Mouse (Mus musculus): ENCODE measurements around the gene Prkar1a. TPM values are rescaled to one million over a fixed set of nuclear protein-coding genes. Genes with fewer than 3 reads are reported as not detected.

Gene Prkar1a
- polyA plus RNA-seq, 1 experiment from 2014 or later: 454 TPM

DNA sequence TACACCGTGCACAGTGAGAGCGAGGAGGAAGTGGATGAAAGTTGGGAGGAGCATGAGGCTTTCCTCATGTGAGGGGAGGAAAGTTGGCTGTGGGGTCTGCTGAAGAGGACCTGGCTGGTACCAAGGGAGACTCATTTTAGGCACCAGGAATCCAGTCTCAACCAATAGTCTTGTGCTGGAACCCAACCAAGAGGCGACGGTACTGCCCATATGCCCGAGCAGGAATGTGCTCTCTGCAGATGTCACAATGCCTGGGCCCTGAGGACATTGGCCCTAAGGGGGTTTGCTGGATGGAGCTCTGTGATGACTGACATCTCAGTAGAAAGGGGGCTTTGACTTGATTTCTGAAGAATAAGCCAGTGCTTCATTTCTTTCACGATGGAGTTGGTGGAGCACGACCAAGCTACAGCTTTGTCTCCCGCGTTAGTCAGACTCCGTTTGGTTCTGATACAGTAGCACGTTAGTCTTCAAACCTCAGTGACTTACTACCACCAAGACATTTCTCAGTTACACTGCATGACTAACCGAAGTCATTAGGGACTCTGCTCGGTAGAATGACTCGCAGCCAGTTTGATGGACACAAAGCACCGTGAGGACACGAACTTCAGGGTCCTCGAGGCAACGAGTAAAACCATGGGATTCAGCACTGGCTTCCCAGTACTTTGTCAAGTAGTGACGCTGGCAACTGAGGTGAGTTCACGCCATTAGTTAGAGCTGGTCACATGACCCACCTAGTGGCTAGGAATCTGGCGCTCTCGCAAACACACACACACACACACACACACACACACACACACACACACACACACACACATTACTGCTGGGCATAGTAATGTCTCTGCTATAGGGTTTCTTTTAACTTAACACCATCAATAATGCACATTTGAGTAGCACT is 55.4 kb downstream of the Prkar1a start:
- Histone ChIP-seq H3K9ac (no peak overlapping the region), H3K36me3 (no peaks in the 10 kb centered on the region), H3K27ac (no peak overlapping the region), H3K4me1 (no peaks in the 10 kb centered on the region), H3K9me3 (no peaks in the 10 kb centered on the region; the same call in 1 of the 2 replicates), H3K4me2 (replicated peaks) (no peak overlapping the region), H3K27me3 (replicated peaks) (no peaks in the 10 kb centered on the region), H3K4me3 (no peak overlapping the region)
- 91% methylated on average over 22 of the region's 22 CpGs for WGBS
- ATAC-seq (ENCODE audit: low FRiP score, low read depth): no peak

DNA sequence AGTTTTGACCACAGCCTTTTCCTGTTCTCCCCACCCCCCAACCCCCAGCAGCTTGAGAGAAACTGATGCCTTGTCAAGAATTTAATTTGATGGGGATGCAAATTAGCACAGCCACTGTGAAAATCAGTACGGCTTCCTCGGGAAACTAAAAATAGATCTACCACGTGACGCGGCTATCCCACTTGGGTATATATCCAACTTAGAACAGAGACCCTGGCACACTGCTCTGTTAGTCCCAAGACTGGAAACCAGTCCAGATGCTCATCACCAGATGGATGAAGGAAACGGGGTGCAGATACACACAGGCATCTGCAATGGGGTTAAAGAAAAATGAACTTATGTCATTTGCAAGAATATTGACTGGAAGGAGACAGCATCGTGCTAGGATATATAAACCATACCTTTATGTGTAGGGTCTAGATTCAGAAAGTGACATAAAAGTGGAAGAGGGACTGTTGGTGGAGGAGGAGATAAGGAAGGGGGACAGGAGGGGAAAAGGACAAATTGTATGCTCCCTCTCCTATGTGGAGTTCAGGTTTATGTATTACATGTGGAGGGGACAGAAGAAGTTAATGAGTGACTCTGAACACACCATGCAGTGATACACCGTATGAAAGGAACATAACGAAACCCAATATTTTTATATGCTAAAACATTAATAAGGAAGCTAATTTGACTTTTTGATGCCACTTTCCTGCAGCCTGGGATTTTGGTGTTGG is 56.3 kb downstream of the Prkar1a start:
- no peak for ATAC-seq (ENCODE audit: low FRiP score, low read depth)
- Histone ChIP-seq H3K9ac (no peak overlapping the region), H3K27ac (no peak overlapping the region), H3K9me3 (no peaks in the 10 kb centered on the region), H3K27me3 (replicated peaks) (no peaks in the 10 kb centered on the region), H3K4me2 (replicated peaks) (no peak overlapping the region), H3K4me1 (no peaks in the 10 kb centered on the region), H3K4me3 (no peak overlapping the region), H3K36me3 (no peaks in the 10 kb centered on the region)
- WGBS: 89% methylated on average over 9 of the region's 9 CpGs

DNA sequence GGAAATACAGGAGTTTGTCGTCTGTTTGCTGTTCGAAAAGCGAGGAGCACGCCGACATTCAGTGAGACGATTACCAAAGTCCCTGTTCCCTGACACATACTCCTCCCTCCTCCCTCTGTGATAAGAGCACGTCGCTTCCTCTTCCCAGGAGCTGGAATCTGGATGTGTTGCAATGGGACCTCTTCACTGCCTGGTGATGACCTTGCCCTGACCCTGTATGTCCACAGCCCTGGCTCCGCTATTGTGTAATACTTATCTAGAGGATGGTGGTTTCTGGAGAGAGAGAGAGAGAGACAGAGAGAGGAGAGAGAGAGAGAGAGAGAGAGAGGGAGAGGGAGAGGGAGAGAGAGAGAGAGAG is 56.8 kb downstream of the Prkar1a start:
- Histone ChIP-seq H3K36me3 (no peaks in the 10 kb centered on the region), H3K9me3 (no peaks in the 10 kb centered on the region), H3K9ac (no peak overlapping the region), H3K4me3 (no peak overlapping the region), H3K27ac (no peak overlapping the region), H3K4me2 (replicated peaks) (no peak overlapping the region), H3K27me3 (replicated peaks) (no peaks in the 10 kb centered on the region), H3K4me1 (no peaks in the 10 kb centered on the region)
- ATAC-seq (ENCODE audit: low FRiP score, low read depth): no peak
- WGBS: 85% methylated on average over 9 of the region's 9 CpGs

DNA sequence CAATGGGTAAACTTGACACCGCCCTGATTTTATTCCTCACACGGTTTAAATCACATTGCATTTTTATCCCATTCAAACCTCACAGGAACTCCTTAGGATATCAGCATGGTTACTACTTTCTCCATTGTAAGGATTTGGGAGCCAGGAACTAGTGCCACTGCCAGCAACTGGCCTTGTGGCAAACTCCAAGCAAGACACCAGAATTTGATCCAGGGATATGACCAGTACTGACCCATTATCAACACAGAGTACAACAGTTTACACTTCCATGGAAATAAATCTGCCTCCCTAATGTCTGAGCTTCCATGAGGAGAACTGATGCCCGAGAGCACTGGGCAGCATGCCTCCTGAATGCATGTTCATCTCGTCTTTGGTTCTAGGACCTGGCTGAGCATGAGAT is 57.4 kb downstream of the Prkar1a start:
- H3K4me2 ChIP-seq (replicated peaks): no peak overlapping the region
- H3K9me3 ChIP-seq: no peaks in the 10 kb centered on the region
- H3K4me1 ChIP-seq: no peaks in the 10 kb centered on the region
- no peak overlapping the region for H3K4me3 ChIP-seq
- no peaks in the 10 kb centered on the region for H3K36me3 ChIP-seq
- no peak for ATAC-seq (ENCODE audit: low FRiP score, low read depth)
- H3K9ac ChIP-seq: no peak overlapping the region
- no peaks in the 10 kb centered on the region for H3K27me3 ChIP-seq (replicated peaks)
- 89% methylated on average over 4 of the region's 4 CpGs for WGBS
- no peak overlapping the region for H3K27ac ChIP-seq

DNA sequence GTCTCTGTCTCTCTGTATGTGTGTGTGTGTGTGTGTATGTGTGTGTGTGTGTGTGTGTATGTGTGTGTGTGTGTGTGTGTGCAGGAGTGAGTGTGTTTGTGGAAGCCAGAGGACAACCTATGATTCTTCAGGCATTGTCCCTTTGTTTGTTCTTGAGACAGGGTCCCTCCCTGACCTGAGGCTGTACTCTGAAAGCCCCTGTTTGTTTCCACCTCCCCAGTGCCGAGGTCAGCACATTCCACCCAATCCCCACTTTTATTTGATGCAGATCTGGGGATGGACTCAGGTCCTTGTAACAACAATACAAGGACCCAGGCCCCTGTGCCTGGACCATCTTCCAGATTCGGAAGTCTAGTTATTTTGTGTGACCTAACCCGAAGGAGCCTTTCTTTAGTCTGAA is 58.2 kb downstream of the Prkar1a start:
- no peaks in the 10 kb centered on the region for H3K9me3 ChIP-seq
- WGBS: 78% methylated on average over 3 of the region's 3 CpGs

DNA sequence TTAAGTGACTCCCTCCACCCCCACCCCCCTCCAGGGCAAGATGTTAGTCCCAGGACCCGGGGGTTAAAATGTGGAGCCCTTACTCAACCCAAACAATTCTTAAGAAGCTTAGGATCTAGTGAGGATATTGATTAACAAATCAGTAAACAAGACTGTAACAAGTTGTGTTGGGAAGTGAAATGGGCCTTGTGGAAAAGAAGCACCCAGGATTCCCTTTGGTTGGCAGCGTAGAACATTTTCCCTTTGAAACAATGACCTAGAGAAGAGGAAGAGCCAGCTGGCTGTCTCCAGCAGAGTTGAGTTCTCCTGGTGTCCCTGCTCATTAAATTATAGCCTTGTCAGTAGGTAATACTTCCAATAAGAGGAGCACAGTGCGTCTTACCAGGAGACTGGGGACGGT is 59.6 kb downstream of the Prkar1a start:
- Histone ChIP-seq H3K4me1 (no peaks in the 10 kb centered on the region), H3K27ac (no peak overlapping the region), H3K4me3 (no peak overlapping the region), H3K4me2 (replicated peaks) (no peak overlapping the region), H3K9me3 (no peaks in the 10 kb centered on the region), H3K9ac (no peak overlapping the region), H3K27me3 (replicated peaks) (no peaks in the 10 kb centered on the region), H3K36me3 (no peaks in the 10 kb centered on the region)
- no peak for ATAC-seq (ENCODE audit: low FRiP score, low read depth)
- WGBS: 91% methylated on average over 4 of the region's 4 CpGs

More for the DNA sequence above, 58.2 kb downstream of the Prkar1a start:
- Histone ChIP-seq H3K27me3 (replicated peaks) (no peaks in the 10 kb centered on the region), H3K27ac (no peak overlapping the region), H3K9ac (no peak overlapping the region), H3K36me3 (no peaks in the 10 kb centered on the region), H3K4me3 (no peak overlapping the region), H3K4me1 (no peaks in the 10 kb centered on the region), H3K4me2 (replicated peaks) (no peak overlapping the region)
- no peak for ATAC-seq (ENCODE audit: low FRiP score, low read depth)

DNA sequence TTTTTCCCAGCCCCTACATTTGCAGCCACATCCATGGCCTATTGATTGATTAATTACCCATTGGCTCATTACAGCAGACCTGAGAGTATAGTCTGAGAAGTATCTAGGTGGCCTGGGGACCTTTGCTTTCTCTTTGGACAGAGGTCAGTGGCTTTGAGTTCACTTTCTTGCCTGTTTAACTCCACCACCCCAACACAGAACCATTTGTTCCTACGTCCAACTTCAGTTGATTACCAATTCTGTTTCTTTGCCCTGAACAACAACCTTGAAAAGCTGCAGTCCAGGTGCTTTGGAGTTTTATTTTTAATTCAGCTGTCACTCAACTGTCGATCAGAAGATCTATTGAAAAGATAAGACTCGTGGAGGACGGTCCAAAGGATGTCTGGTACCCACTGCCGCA is 60.3 kb downstream of the Prkar1a start:
- H3K4me3 ChIP-seq: no peak overlapping the region
- no peaks in the 10 kb centered on the region for H3K9me3 ChIP-seq
- 95% methylated on average over 5 of the region's 5 CpGs for WGBS
- no peaks in the 10 kb centered on the region for H3K4me1 ChIP-seq
- no peaks in the 10 kb centered on the region for H3K36me3 ChIP-seq
- no peak overlapping the region for H3K4me2 ChIP-seq (replicated peaks)
- no peaks in the 10 kb centered on the region for H3K27me3 ChIP-seq (replicated peaks)
- H3K9ac ChIP-seq: no peak overlapping the region
- H3K27ac ChIP-seq: no peak overlapping the region
- ATAC-seq (ENCODE audit: low FRiP score, low read depth): no peak

DNA sequence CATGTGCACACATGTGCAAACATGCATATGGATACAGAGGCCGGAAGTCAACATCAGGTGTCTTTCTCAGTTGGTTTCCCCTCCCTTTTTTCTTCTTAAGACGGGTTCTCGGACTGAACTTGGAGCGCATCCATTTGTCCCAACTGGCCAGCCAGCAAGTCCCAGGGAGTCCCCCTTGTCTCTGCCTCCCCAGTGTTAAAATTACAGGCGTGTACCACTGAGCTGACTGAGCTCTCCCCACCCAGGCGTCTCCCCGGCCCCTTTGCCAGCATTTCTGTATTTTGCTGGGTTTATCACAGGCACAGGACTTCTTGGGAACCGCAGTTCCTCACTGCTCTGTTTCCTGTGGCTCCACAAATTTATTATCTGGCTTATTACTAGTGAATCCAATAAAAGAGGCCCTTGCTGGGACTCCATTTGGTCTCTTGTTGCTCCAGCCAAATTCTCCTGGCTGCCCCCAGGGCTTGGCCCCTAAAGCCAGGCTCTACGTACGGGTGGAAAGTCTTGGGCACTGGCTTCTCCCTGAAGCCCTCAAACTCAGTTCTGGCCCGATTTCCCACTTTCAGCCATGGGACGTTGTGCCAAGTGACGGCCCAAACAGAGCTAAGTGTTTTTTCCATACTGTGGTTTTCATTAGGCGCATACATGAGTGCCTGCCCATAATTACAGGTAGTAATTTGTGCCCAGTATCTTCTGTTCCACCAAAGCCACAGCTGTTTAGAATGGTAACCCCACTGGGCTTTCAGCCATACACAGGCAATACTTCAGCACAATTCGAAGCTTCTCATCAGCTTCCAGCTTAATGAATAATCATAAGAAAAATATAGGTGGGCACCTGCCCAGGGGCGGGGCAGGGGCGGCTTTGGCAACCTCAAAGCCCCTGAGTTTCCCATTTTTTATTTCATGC is 65.4 kb downstream of the Prkar1a start:
- Histone ChIP-seq H3K4me1 (no peaks in the 10 kb centered on the region), H3K4me3 (no peak overlapping the region), H3K36me3 (no peaks in the 10 kb centered on the region), H3K27me3 (replicated peaks) (no peaks in the 10 kb centered on the region), H3K27ac (no peak overlapping the region), H3K9ac (no peak overlapping the region), H3K4me2 (replicated peaks) (no peak overlapping the region), H3K9me3 (no peaks in the 10 kb centered on the region)
- 83% methylated on average over 17 of the region's 17 CpGs for WGBS
- ATAC-seq (ENCODE audit: low FRiP score, low read depth): no peak

DNA sequence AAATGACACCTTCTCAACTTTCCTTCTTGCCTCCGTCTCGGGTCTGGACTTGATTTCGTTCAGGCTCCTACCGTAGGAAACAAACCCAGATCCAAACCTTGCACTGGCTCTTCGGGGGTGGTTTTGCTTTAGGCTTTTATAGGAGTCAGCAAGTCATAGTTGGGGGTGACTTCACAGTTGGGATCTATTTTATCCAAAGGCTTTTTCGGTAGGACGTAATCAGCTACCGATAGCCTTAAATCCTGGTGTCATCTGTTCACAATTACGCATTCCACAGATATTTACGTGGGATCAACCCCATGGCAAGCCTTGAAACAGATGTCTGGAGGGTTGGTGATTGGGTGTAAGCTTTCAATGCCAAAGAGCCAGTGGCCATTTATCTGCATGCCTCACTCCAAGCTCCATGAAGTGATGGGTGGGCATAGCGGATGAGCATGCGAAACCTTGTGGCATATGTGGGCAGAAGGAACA is 66.1 kb downstream of the Prkar1a start:
- 86% methylated on average over 12 of the region's 12 CpGs for WGBS
- Histone ChIP-seq H3K27ac (no peak overlapping the region), H3K4me1 (no peaks in the 10 kb centered on the region), H3K27me3 (replicated peaks) (no peaks in the 10 kb centered on the region), H3K9ac (no peak overlapping the region), H3K9me3 (no peaks in the 10 kb centered on the region), H3K4me3 (no peak overlapping the region), H3K36me3 (no peaks in the 10 kb centered on the region), H3K4me2 (replicated peaks) (no peak overlapping the region)
- ATAC-seq (ENCODE audit: low FRiP score, low read depth): no peak

DNA sequence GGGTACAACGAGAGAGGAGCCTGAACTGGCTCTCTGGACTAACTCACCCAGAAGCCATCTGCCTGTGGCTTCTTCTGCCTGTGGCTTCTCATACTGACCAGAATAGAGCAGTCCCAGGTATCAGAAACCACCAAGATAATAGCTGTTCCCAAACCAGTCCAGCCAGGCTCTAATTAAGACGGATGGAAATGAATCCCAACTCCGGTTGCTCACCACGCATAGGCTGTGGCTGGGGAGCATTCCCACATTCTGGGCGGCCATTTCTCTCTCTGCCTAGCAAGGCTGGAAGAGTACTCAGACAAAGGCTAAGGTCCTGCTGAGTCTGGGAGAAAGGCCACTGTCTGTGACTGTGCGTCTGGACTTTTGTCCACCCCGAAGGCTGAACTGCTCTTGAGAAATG is 67.8 kb downstream of the Prkar1a start:
- Histone ChIP-seq H3K36me3 (no peaks in the 10 kb centered on the region), H3K4me3 (no peak overlapping the region), H3K27ac (no peak overlapping the region), H3K4me2 (replicated peaks) (no peak overlapping the region), H3K4me1 (peaks cover 12% of the 10 kb centered on the region), H3K9me3 (no peaks in the 10 kb centered on the region), H3K9ac (no peak overlapping the region), H3K27me3 (replicated peaks) (peaks cover 14% of the 10 kb centered on the region)
- WGBS: 73% methylated on average over 7 of the region's 7 CpGs
- ATAC-seq (ENCODE audit: low FRiP score, low read depth): no peak

DNA sequence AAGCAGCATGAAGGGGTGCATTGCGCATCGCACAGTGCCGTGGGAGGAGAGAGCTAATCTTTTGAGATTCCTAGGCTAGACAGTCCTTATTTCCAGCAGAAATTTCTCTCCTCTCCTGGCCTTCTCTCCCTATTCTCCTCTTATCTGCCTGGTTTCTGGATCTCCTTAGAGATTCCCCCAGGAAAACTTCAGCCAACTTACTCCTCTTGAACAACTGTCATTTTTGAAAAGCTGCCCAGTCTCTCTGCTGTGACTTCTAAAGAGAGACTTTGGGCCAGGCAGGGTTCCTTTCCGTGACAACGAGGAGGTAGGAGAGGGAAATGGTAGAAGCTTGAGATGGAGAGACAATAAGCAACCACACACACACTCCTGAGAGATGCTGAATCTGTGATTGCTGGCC is 68.2 kb downstream of the Prkar1a start:
- H3K27me3 ChIP-seq (replicated peaks): peaks cover 14% of the 10 kb centered on the region
- no peak overlapping the region for H3K4me2 ChIP-seq (replicated peaks)
- H3K9me3 ChIP-seq: no peaks in the 10 kb centered on the region
- H3K27ac ChIP-seq: no peak overlapping the region
- peaks cover 15% of the 10 kb centered on the region for H3K4me1 ChIP-seq
- H3K36me3 ChIP-seq: no peaks in the 10 kb centered on the region
- 85% methylated on average over 5 of the region's 5 CpGs for WGBS
- H3K9ac ChIP-seq: no peak overlapping the region
- H3K4me3 ChIP-seq: no peak overlapping the region
- no peak for ATAC-seq (ENCODE audit: low FRiP score, low read depth)

All from neural tube, embryonic 12.5 days (tissue).